Mouse (Mus musculus): ENCODE data around the gene Patl1. TPM values are rescaled to one million over a fixed set of nuclear protein-coding genes. Genes with fewer than 3 reads are reported as not detected.
"Not testable (repeated sequence)": the region's sequence is repeated elsewhere in the genome, so short reads cannot be mapped to it uniquely, and the experiment has no call there.

Patl1 gene
- 23.9 and 24.0 TPM in 2 replicates for polyA plus RNA-seq (2016; fragmentation: Nextera tagmentation; extraction: Ambion mirVana)

GRCm38 (mm10) chr19:11912037-11912532, at the start of gene Patl1:
Gene Patl1, plus strand, starts transcription at chr19:11912399.
- WGBS: 0% methylated on average over 53 of the region's 53 CpGs
- no peaks in the 10 kb centered on the region for H3K9me3 ChIP-seq (replicated peaks)
- peaks cover 6% of the 10 kb centered on the region; the same call in 1 of the 2 replicates for H3K36me3 ChIP-seq
- peaks cover 22% of the 10 kb centered on the region for H3K4me1 ChIP-seq
- peak within 1 kb of the TSS; percentile 93 for H3K27ac ChIP-seq
- H3K27me3 ChIP-seq: no peaks in the 10 kb centered on the region
- H3K9ac ChIP-seq: peak within 1 kb of the TSS; percentile 88
- peak; percentile 98 for ATAC-seq (ENCODE audit: low FRiP score)
- peak within 1 kb of the TSS; percentile 84 for H3K4me3 ChIP-seq
- peak within 1 kb of the TSS; percentile 76 for H3K4me2 ChIP-seq (replicated peaks)

GRCm38 (mm10) chr19:11867837-11868236, 44.4 kb upstream of the Patl1 start:
- H3K9me3 ChIP-seq (replicated peaks): no peaks in the 10 kb centered on the region; the same call in 1 of the 2 replicates
- no peak overlapping the region for H3K27ac ChIP-seq
- WGBS: 85% methylated on average over 2 of the region's 2 CpGs
- H3K9ac ChIP-seq: no peak overlapping the region
- ATAC-seq (ENCODE audit: low FRiP score): no peak
- H3K27me3 ChIP-seq: no peaks in the 10 kb centered on the region
- H3K4me2 ChIP-seq (replicated peaks): no peak overlapping the region
- H3K36me3 ChIP-seq: no peaks in the 10 kb centered on the region
- H3K4me3 ChIP-seq: no peak overlapping the region
- no peaks in the 10 kb centered on the region for H3K4me1 ChIP-seq

- no peaks in the 10 kb centered on the region for H3K4me1 ChIP-seq
- no peak within 1 kb of the TSS for H3K4me2 ChIP-seq (replicated peaks)
- no peaks in the 10 kb centered on the region for H3K27me3 ChIP-seq
- 83% methylated on average over 1 of the region's 1 CpGs for WGBS
- H3K9me3 ChIP-seq (replicated peaks): no peaks in the 10 kb centered on the region
- ATAC-seq (ENCODE audit: low FRiP score): no peak
- H3K27ac ChIP-seq: no peak within 1 kb of the TSS
- no peak within 1 kb of the TSS for H3K4me3 ChIP-seq
- H3K9ac ChIP-seq: no peak within 1 kb of the TSS
- H3K36me3 ChIP-seq: no peaks in the 10 kb centered on the region
These were observed 37.2 kb upstream of the Patl1 start, which contains the start of gene Olfr1419 for GRCm38 (mm10) chr19:11875006-11875405. Gene Olfr1419, minus strand, starts transcription at chr19:11875106.

GRCm38 (mm10) chr19:11878404-11878803, 33.8 kb upstream of the Patl1 start:
- WGBS: 66% methylated on average over 22 of the region's 22 CpGs

GRCm38 (mm10) chr19:11886265-11886664, 25.9 kb upstream of the Patl1 start, which contains the start of gene Olfr1420:
Gene Olfr1420, plus strand, starts transcription at chr19:11886565.
- WGBS: 57% methylated on average over 1 of the region's 1 CpGs
- no peak for ATAC-seq (ENCODE audit: low FRiP score)
- no peaks in the 10 kb centered on the region for H3K9me3 ChIP-seq (replicated peaks)
- H3K36me3 ChIP-seq: no peaks in the 10 kb centered on the region
- no peak within 1 kb of the TSS for H3K9ac ChIP-seq
- no peak within 1 kb of the TSS for H3K4me3 ChIP-seq
- no peak within 1 kb of the TSS for H3K4me2 ChIP-seq (replicated peaks)
- no peaks in the 10 kb centered on the region for H3K4me1 ChIP-seq
- H3K27me3 ChIP-seq: no peaks in the 10 kb centered on the region
- no peak within 1 kb of the TSS for H3K27ac ChIP-seq

More at GRCm38 (mm10) chr19:11878404-11878803, 33.8 kb upstream of the Patl1 start:
- ATAC-seq (ENCODE audit: low FRiP score); H3K4me2 ChIP-seq (replicated peaks); H3K36me3 ChIP-seq; H3K27me3 ChIP-seq; H3K4me3 ChIP-seq; H3K4me1 ChIP-seq; H3K27ac ChIP-seq; H3K9me3 ChIP-seq (replicated peaks); H3K9ac ChIP-seq: not testable (repeated sequence)

GRCm38 (mm10) chr19:11911021-11911420, 1.2 kb upstream of the Patl1 start:
- peak overlapping the region; percentile 76 for H3K4me2 ChIP-seq (replicated peaks)
- no peak overlapping the region for H3K9ac ChIP-seq
- H3K4me3 ChIP-seq: no peak overlapping the region
- no peaks in the 10 kb centered on the region for H3K27me3 ChIP-seq
- H3K9me3 ChIP-seq (replicated peaks): no peaks in the 10 kb centered on the region
- no peak for ATAC-seq (ENCODE audit: low FRiP score)
- peaks cover 19% of the 10 kb centered on the region for H3K4me1 ChIP-seq
- WGBS: 95% methylated on average over 5 of the region's 5 CpGs
- H3K27ac ChIP-seq: no peak overlapping the region
- H3K36me3 ChIP-seq: peaks cover 6% of the 10 kb centered on the region; the same call in 1 of the 2 replicates

- Histone ChIP-seq H3K4me1 (peaks cover 22% of the 10 kb centered on the region), H3K27ac (peak overlapping the region; percentile 93), H3K27me3 (no peaks in the 10 kb centered on the region), H3K36me3 (peaks cover 6% of the 10 kb centered on the region; the same call in 1 of the 2 replicates), H3K4me3 (peak overlapping the region; percentile 84), H3K4me2 (replicated peaks) (peak overlapping the region; percentile 76), H3K9ac (peak overlapping the region; percentile 88; the same call in 1 of the 2 replicates), H3K9me3 (replicated peaks) (no peaks in the 10 kb centered on the region)
- WGBS: 3% methylated on average over 17 of the region's 17 CpGs
- peak; percentile 59 for ATAC-seq (ENCODE audit: low FRiP score)
These were observed 596 bp upstream of the Patl1 start for GRCm38 (mm10) chr19:11911603-11912002.

- peak overlapping the region; percentile 88 for H3K9ac ChIP-seq
- H3K4me1 ChIP-seq: peaks cover 22% of the 10 kb centered on the region
- WGBS: 0% methylated on average over 40 of the region's 54 CpGs
- H3K27me3 ChIP-seq: no peaks in the 10 kb centered on the region
- peak overlapping the region; percentile 76 for H3K4me2 ChIP-seq (replicated peaks)
- H3K4me3 ChIP-seq: peak overlapping the region; percentile 84
- ATAC-seq (ENCODE audit: low FRiP score): peak; percentile 80
- peaks cover 6% of the 10 kb centered on the region; the same call in 1 of the 2 replicates for H3K36me3 ChIP-seq
- peak overlapping the region; percentile 93 for H3K27ac ChIP-seq
- no peaks in the 10 kb centered on the region for H3K9me3 ChIP-seq (replicated peaks)
These were observed 428 bp downstream of the Patl1 start for GRCm38 (mm10) chr19:11912533-11913121.

GRCm38 (mm10) chr19:11915804-11916203, 3.6 kb downstream of the Patl1 start:
- WGBS: 54% methylated on average over 2 of the region's 2 CpGs
- Histone ChIP-seq H3K4me2 (replicated peaks) (no peak overlapping the region), H3K27me3 (no peaks in the 10 kb centered on the region), H3K27ac (no peak overlapping the region), H3K9me3 (replicated peaks) (no peaks in the 10 kb centered on the region), H3K4me1 (peaks cover 22% of the 10 kb centered on the region), H3K36me3 (peaks cover 16% of the 10 kb centered on the region), H3K9ac (no peak overlapping the region), H3K4me3 (no peak overlapping the region)
- ATAC-seq (ENCODE audit: low FRiP score): no peak

GRCm38 (mm10) chr19:11922068-11922467, 9.9 kb downstream of the Patl1 start:
- ATAC-seq (ENCODE audit: low FRiP score): no peak
- H3K4me1 ChIP-seq: no peaks in the 10 kb centered on the region
- no peak overlapping the region for H3K9ac ChIP-seq
- H3K4me3 ChIP-seq: no peak overlapping the region
- 96% methylated on average over 1 of the region's 1 CpGs for WGBS
- no peak overlapping the region for H3K27ac ChIP-seq
- H3K4me2 ChIP-seq (replicated peaks): no peak overlapping the region
- H3K9me3 ChIP-seq (replicated peaks): no peaks in the 10 kb centered on the region
- no peaks in the 10 kb centered on the region for H3K27me3 ChIP-seq
- peaks cover 56% of the 10 kb centered on the region for H3K36me3 ChIP-seq

GRCm38 (mm10) chr19:11922515-11922914, 10.3 kb downstream of the Patl1 start:
- not testable (repeated sequence) for H3K27me3 ChIP-seq; ATAC-seq (ENCODE audit: low FRiP score); H3K9me3 ChIP-seq (replicated peaks); H3K4me3 ChIP-seq; H3K9ac ChIP-seq; H3K27ac ChIP-seq; H3K4me2 ChIP-seq (replicated peaks); H3K4me1 ChIP-seq
- peaks cover 61% of the 10 kb centered on the region for H3K36me3 ChIP-seq
- 97% methylated on average over 2 of the region's 2 CpGs for WGBS

GRCm38 (mm10) chr19:11926380-11926779, 14.2 kb downstream of the Patl1 start:
- H3K4me3 ChIP-seq: no peak overlapping the region
- H3K9ac ChIP-seq: no peak overlapping the region
- H3K9me3 ChIP-seq (replicated peaks): no peaks in the 10 kb centered on the region
- no peaks in the 10 kb centered on the region for H3K4me1 ChIP-seq
- no peak overlapping the region for H3K27ac ChIP-seq
- WGBS: 93% methylated on average over 2 of the region's 2 CpGs
- no peak for ATAC-seq (ENCODE audit: low FRiP score)
- peaks cover 78% of the 10 kb centered on the region for H3K36me3 ChIP-seq
- H3K4me2 ChIP-seq (replicated peaks): no peak overlapping the region
- no peaks in the 10 kb centered on the region for H3K27me3 ChIP-seq

Measured in hindbrain, embryonic 12.5 days (tissue).